Mouse (Mus musculus): Measurements from ENCODE around the gene Krt36.

Krt36 gene

GRCm38 (mm10) chr11:100105576-100106122 lies at the start of gene Krt36:
Krt36 (minus strand) TSS chr11:100105626.
- DNase-seq (ENCODE audit: low read depth, low spot score), result no peak

- peak; percentile 43 for DNase-seq (ENCODE audit: low read depth, low spot score)
Observed at GRCm38 (mm10) chr11:100148615-100149330, 43.3 kb upstream of the Krt36 start, which contains the start of gene Krt19. Krt19 (minus strand) TSS chr11:100148665.

- no peak for DNase-seq (ENCODE audit: low read depth, low spot score)
Observed at GRCm38 (mm10) chr11:100147566-100148353, 42.3 kb upstream of the Krt36 start.

DNA sequence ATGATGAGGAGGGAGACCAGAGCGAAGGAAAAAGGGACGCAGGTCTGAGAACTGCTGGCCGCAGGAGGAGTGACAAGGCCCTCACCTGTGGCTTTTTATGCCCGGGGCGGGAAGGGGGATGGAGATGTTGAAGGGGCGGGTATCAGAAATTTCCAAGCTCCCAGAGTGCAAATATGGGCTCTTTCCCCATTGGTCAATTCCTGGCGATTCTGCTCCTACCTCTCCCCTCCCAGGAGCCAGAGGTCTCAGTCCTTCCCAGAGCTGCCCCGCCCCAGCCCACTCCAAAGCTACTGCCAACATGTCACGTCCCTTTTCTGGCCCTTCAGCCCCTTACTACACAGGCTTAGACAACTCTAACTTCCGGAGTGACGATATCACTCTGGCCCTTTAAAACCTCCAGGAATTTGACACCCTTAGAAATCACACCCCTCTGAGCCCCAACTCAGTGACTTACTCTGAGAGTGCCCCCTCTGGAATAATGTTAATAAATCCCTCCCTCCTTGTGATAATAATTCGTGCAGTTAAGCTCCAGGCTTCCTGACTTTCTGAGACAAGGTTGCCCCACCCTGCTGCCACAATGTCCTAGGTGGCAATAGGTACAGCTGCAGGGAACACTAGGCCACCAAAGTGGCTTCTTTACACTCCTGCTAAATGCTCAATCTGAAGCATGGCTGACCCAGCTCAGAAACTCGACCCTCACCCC lies 40.6 kb upstream of the Krt36 start:
- peak; percentile 35 for DNase-seq (ENCODE audit: low read depth, low spot score)

- DNase-seq (ENCODE audit: low read depth, low spot score), result peak; percentile 50
Observed at GRCm38 (mm10) chr11:100145104-100145503, 39.7 kb upstream of the Krt36 start.

DNA sequence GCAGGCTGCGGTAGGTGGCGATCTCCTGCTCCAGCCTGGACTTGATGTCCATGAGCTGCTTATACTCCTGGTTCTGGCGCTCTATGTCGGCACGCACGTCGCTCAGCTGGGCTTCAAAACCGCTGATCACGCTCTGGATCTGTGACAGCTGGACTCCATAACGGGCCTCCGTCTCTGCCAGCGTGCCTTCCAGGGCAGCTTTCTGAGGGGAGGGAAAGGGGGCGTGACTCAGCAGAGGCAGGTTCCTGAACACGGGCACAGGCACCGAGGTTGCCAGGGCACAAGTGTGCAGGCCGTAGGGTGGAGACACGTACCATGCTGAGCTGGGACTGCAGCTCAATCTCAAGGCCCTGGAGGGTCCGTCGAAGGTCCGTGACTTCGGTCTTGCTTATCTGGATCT lies 35.5 kb upstream of the Krt36 start:
- no peak for DNase-seq (ENCODE audit: low read depth, low spot score)

- no peak for DNase-seq (ENCODE audit: low read depth, low spot score)
Observed at GRCm38 (mm10) chr11:100139391-100139790, 34.0 kb upstream of the Krt36 start.

DNA sequence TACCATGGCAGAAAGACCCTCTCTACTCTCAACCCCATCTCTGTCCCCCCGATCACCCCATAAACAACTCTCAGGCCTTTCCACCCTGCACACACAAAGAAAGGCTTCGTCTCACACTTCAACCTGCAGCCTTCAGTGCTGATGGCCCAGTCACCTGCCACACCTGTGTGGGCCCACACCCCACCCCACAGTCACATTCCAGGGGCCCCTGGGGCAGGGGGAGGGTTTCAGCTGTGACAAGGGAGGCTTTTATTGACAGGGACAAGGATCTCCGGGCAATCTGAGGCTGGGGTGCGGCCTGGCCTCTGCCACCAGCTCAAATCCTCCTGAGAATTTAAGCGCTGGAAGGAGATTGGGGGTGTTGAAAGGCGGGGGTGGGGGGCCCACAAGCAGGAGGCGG lies 33.4 kb upstream of the Krt36 start:
- no peak for DNase-seq (ENCODE audit: low read depth, low spot score)

- DNase-seq (ENCODE audit: low read depth, low spot score), result no peak
Observed at GRCm38 (mm10) chr11:100137693-100138092, 32.3 kb upstream of the Krt36 start.

- peak; percentile 10 for DNase-seq (ENCODE audit: low read depth, low spot score)
Observed at GRCm38 (mm10) chr11:100136559-100136958, 31.1 kb upstream of the Krt36 start.

- DNase-seq (ENCODE audit: low read depth, low spot score), result no peak
Observed at GRCm38 (mm10) chr11:100135731-100136130, 30.3 kb upstream of the Krt36 start, which contains the start of gene Krt15. Krt15 (minus strand) TSS chr11:100135928.

GRCm38 (mm10) chr11:100124901-100125300 lies 19.5 kb upstream of the Krt36 start:
- DNase-seq (ENCODE audit: low read depth, low spot score), result no peak

DNA sequence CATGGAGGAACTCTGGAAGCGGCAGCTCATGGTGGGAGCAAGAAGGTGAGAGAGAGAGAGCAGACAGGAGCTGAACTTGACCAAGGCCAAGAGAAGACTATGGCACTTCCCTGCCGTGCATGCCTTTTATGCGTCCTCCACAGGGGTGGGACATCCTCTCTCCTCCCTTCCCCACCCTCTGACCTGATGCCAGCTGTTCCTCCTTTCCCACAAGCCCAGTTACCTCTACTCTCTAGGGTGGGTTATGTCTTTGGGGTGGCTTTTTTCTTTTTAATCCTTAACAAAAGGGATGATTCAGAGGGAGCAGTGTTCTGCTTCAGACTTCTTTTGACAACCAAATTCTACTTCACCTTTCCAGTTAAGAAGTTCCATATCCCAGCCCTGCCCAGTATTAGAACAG lies 16.0 kb upstream of the Krt36 start, which contains the start of gene Krt13:
Gene Krt13 (minus strand): TSS at position 101 of the 400 bp plus-strand sequence.
- DNase-seq (ENCODE audit: low read depth, low spot score), result peak; percentile 23

- no peak for DNase-seq (ENCODE audit: low read depth, low spot score)
Observed at GRCm38 (mm10) chr11:100120331-100120730, 14.9 kb upstream of the Krt36 start.

GRCm38 (mm10) chr11:100113742-100114029 lies 8.3 kb upstream of the Krt36 start:
- no peak for DNase-seq (ENCODE audit: low read depth, low spot score)

DNA sequence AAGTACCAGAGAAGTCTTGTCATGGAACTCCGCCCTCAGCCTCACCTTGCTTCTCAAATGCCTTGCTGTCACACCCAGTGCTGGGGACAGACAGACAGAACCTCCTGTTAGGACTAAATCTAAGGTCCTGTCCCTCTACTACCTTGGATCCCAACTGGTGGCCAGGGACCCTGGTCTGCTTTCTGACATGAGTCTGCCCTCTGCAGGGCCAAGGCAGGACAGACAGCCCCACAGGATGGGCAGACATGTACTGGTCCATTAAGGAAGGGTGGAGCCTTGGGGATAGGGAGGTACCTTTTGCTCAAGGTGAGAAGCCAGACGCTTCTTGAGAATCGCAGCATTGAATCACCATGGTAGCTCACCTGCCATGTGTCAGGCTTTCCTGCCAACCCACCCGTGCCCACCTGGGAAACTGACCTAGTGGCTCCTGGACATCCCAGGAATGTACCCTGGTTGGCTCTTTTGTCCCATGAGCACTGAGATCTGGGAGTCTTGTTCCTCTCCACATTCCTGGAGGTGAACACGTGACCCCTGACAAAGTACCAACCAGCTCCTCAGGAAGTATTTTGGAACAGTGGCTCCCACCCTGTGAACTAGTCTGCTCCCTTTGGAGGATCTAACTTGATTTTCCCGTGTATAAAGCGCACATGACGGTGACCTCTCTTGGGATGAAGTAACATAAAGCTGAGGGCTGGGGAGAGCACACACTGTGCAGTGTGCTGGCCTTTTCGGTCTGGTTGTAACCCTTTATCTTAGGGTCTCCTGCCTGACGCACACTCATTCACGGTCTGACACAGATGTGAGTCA lies 7.7 kb upstream of the Krt36 start:
- no peak for DNase-seq (ENCODE audit: low read depth, low spot score)

GRCm38 (mm10) chr11:100102693-100103429 lies 2.6 kb downstream of the Krt36 start:
- no peak for DNase-seq (ENCODE audit: low read depth, low spot score)

- no peak for DNase-seq (ENCODE audit: low read depth, low spot score)
Observed at GRCm38 (mm10) chr11:100100391-100100790, 5.0 kb downstream of the Krt36 start.

- no peak for DNase-seq (ENCODE audit: low read depth, low spot score)
Observed at GRCm38 (mm10) chr11:100097819-100098218, 7.6 kb downstream of the Krt36 start.

GRCm38 (mm10) chr11:100096141-100096540 lies 9.3 kb downstream of the Krt36 start, which contains the start of gene Krt35:
Krt35 (minus strand) TSS chr11:100096241.
- no peak for DNase-seq (ENCODE audit: low read depth, low spot score)

Data from ZHBTc4 (cell line).